Mouse (Mus musculus): ENCODE data around the gene Ctsf. TPM values are rescaled to one million over a fixed set of nuclear protein-coding genes. Genes with fewer than 3 reads are reported as not detected.

The Ctsf gene
- polyA plus RNA-seq, 1 experiment from 2014 or later, result 49.4 TPM

GRCm38 (mm10) chr19:4896780-4897520, 42.0 kb downstream of the Ctsf start:
- TF ChIP-seq CTCF (IDR thresholded peaks at IDR 0.05; ENCODE audit: low read depth) (no peak), EP300 (IDR thresholded peaks at IDR 0.05; ENCODE audit: low read depth) (no peak)
- no peak overlapping the region for H3K27ac ChIP-seq (ENCODE audit: low read depth)
- H3K9ac ChIP-seq (replicated peaks), result no peak overlapping the region
- DNase-seq (no peak), ATAC-seq (no peak)
- peaks cover 2% of the 10 kb centered on the region; the same call in 1 of the 2 replicates for H3K4me1 ChIP-seq (ENCODE audit: insufficient read depth)
- H3K9me3 ChIP-seq (ENCODE audit: low read length), result no peaks in the 10 kb centered on the region
- no peak overlapping the region for H3K4me3 ChIP-seq (ENCODE audit: low read depth, low read length)
- whole genome bisulfite sequencing (ENCODE audit: insufficient replicate concordance), result 70% methylated on average over 21 of the region's 21 CpGs
- no peaks in the 10 kb centered on the region for H3K27me3 ChIP-seq (ENCODE audit: insufficient read depth, low read length)
- no peaks in the 10 kb centered on the region for H3K36me3 ChIP-seq (replicated peaks; ENCODE audit: insufficient read depth, low read length)
- no peak overlapping the region for H3K4me2 ChIP-seq (ENCODE audit: low read depth, low read length)

DNA sequence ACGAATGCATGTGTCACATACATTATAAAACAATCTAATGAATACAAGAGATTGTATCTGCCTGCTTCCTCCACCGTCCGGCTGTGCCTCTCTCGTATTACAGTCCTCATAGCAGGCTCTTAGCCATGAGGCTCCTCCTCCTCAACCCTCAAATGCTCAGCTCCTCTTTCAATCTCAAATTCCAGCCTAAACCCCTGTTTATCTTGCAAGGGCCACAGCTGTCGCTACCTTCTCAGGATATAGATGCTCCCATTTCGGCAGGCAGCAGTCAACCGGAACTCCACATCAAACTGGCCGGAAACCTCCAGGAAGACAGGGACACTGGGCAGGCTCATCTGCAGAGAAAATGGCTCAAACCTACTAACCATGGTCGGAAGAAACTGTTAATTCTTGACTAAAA, 44.0 kb downstream of the Ctsf start:
- H3K27ac ChIP-seq (ENCODE audit: low read depth), result no peak overlapping the region
- H3K4me2 ChIP-seq (ENCODE audit: low read depth, low read length), result no peak overlapping the region
- H3K9ac ChIP-seq (replicated peaks), result no peak overlapping the region
- no peaks in the 10 kb centered on the region for H3K4me1 ChIP-seq (ENCODE audit: insufficient read depth)
- no peak for ATAC-seq
- no peaks in the 10 kb centered on the region for H3K9me3 ChIP-seq (ENCODE audit: low read length)
- no peaks in the 10 kb centered on the region for H3K36me3 ChIP-seq (replicated peaks; ENCODE audit: insufficient read depth, low read length)
- DNase-seq, result no peak
- H3K27me3 ChIP-seq (ENCODE audit: insufficient read depth, low read length), result no peaks in the 10 kb centered on the region
- TF ChIP-seq CTCF (IDR thresholded peaks at IDR 0.05; ENCODE audit: low read depth) (no peak), EP300 (IDR thresholded peaks at IDR 0.05; ENCODE audit: low read depth) (no peak)
- H3K4me3 ChIP-seq (ENCODE audit: low read depth, low read length), result no peak overlapping the region
- 73% methylated on average over 9 of the region's 9 CpGs for WGBS (ENCODE audit: insufficient replicate concordance)

- no peaks in the 10 kb centered on the region for H3K9me3 ChIP-seq (ENCODE audit: low read length)
- no peak for DNase-seq
- no peak overlapping the region for H3K4me3 ChIP-seq (ENCODE audit: low read depth, low read length)
- no peak overlapping the region for H3K4me2 ChIP-seq (ENCODE audit: low read depth, low read length)
- H3K27ac ChIP-seq (ENCODE audit: low read depth), result no peak overlapping the region
- no peaks in the 10 kb centered on the region for H3K27me3 ChIP-seq (ENCODE audit: insufficient read depth, low read length)
- TF ChIP-seq EP300 (IDR thresholded peaks at IDR 0.05; ENCODE audit: low read depth) (no peak), CTCF (IDR thresholded peaks at IDR 0.05; ENCODE audit: low read depth) (no peak)
- H3K36me3 ChIP-seq (replicated peaks; ENCODE audit: insufficient read depth, low read length), result no peaks in the 10 kb centered on the region
- no peak for ATAC-seq
- no peak overlapping the region for H3K9ac ChIP-seq (replicated peaks)
- 51% methylated on average over 3 of the region's 3 CpGs for WGBS (ENCODE audit: insufficient replicate concordance)
- H3K4me1 ChIP-seq (ENCODE audit: insufficient read depth), result no peaks in the 10 kb centered on the region
Measured at GRCm38 (mm10) chr19:4899888-4900287, 45.0 kb downstream of the Ctsf start.

GRCm38 (mm10) chr19:4905979-4906794, 51.3 kb downstream of the Ctsf start, which contains the start of gene Bbs1:
Gene Bbs1, minus strand, starts transcription at chr19:4906628.
- Histone ChIP-seq H3K27me3 (ENCODE audit: insufficient read depth, low read length) (no peaks in the 10 kb centered on the region), H3K9me3 (ENCODE audit: low read length) (no peaks in the 10 kb centered on the region), H3K9ac (replicated peaks) (peak within 1 kb of the TSS; percentile 63), H3K36me3 (replicated peaks; ENCODE audit: insufficient read depth, low read length) (peaks cover 25% of the 10 kb centered on the region; the same call in 1 of the 2 replicates), H3K4me1 (ENCODE audit: insufficient read depth) (peaks cover 7% of the 10 kb centered on the region), H3K27ac (ENCODE audit: low read depth) (no peak within 1 kb of the TSS), H3K4me2 (ENCODE audit: low read depth, low read length) (peak within 1 kb of the TSS; percentile 93), H3K4me3 (ENCODE audit: low read depth, low read length) (peak within 1 kb of the TSS; percentile 74)
- WGBS (ENCODE audit: insufficient replicate concordance), result 10% methylated on average over 31 of the region's 31 CpGs
- peak; percentile 77 for ATAC-seq
- TF ChIP-seq CTCF (IDR thresholded peaks at IDR 0.05; ENCODE audit: low read depth) (no peak), EP300 (IDR thresholded peaks at IDR 0.05; ENCODE audit: low read depth) (no peak)
- peak; percentile 86 for DNase-seq

- Histone ChIP-seq H3K27me3 (ENCODE audit: insufficient read depth, low read length) (no peaks in the 10 kb centered on the region), H3K9ac (replicated peaks) (no peak overlapping the region), H3K4me1 (ENCODE audit: insufficient read depth) (peaks cover 7% of the 10 kb centered on the region), H3K27ac (ENCODE audit: low read depth) (no peak overlapping the region), H3K4me2 (ENCODE audit: low read depth, low read length) (no peak overlapping the region), H3K4me3 (ENCODE audit: low read depth, low read length) (no peak overlapping the region), H3K9me3 (ENCODE audit: low read length) (no peaks in the 10 kb centered on the region), H3K36me3 (replicated peaks; ENCODE audit: insufficient read depth, low read length) (peaks cover 33% of the 10 kb centered on the region)
- ATAC-seq (no peak), DNase-seq (peak; percentile 65)
- WGBS (ENCODE audit: insufficient replicate concordance), result 84% methylated on average over 4 of the region's 4 CpGs
- TF ChIP-seq EP300 (IDR thresholded peaks at IDR 0.05; ENCODE audit: low read depth) (no peak), CTCF (IDR thresholded peaks at IDR 0.05; ENCODE audit: low read depth) (peak; percentile 85)
Measured at GRCm38 (mm10) chr19:4908107-4908506, 53.2 kb downstream of the Ctsf start.

- H3K4me2 ChIP-seq (ENCODE audit: low read depth, low read length), result no peak overlapping the region
- no peak overlapping the region for H3K4me3 ChIP-seq (ENCODE audit: low read depth, low read length)
- H3K9me3 ChIP-seq (ENCODE audit: low read length), result no peaks in the 10 kb centered on the region
- H3K27ac ChIP-seq (ENCODE audit: low read depth), result no peak overlapping the region
- no peak overlapping the region for H3K9ac ChIP-seq (replicated peaks)
- no peaks in the 10 kb centered on the region for H3K27me3 ChIP-seq (ENCODE audit: insufficient read depth, low read length)
- WGBS (ENCODE audit: insufficient replicate concordance), result 82% methylated on average over 7 of the region's 7 CpGs
- H3K4me1 ChIP-seq (ENCODE audit: insufficient read depth), result peaks cover 7% of the 10 kb centered on the region
- DNase-seq (no peak), ATAC-seq (no peak)
- peaks cover 46% of the 10 kb centered on the region for H3K36me3 ChIP-seq (replicated peaks; ENCODE audit: insufficient read depth, low read length)
- no peak for TF ChIP-seq EP300 (IDR thresholded peaks at IDR 0.05; ENCODE audit: low read depth)
- TF ChIP-seq CTCF (IDR thresholded peaks at IDR 0.05; ENCODE audit: low read depth), result no peak
Measured at GRCm38 (mm10) chr19:4909376-4909775, 54.4 kb downstream of the Ctsf start.

Other genes with a start within 250 kb of the Ctsf start
- gene Lrfn4, start 239.5 kb upstream of the Ctsf start, polyA plus RNA-seq (2015; fragmentation: Nextera tagmentation; extraction: Ambion mirVana), result 0.15 and 0.21 TPM in 2 replicates
- 16.6 and 17.3 TPM in 2 replicates for gene Rce1, start 229.5 kb upstream of the Ctsf start, polyA plus RNA-seq (2015; fragmentation: Nextera tagmentation; extraction: Ambion mirVana)
- 0.21 and 0.33 TPM in 2 replicates for gene Gm960, start 156.5 kb upstream of the Ctsf start, polyA plus RNA-seq (2015; fragmentation: Nextera tagmentation; extraction: Ambion mirVana)
- 0.59 and 0.72 TPM in 2 replicates for gene Sptbn2, start 144.0 kb upstream of the Ctsf start, polyA plus RNA-seq (2015; fragmentation: Nextera tagmentation; extraction: Ambion mirVana)
- 14.1 TPM in 2 replicates for gene Rbm4b, start 98.6 kb upstream of the Ctsf start, polyA plus RNA-seq (2015; fragmentation: Nextera tagmentation; extraction: Ambion mirVana)
- gene Rbm4, start 61.2 kb upstream of the Ctsf start, polyA plus RNA-seq (2015; fragmentation: Nextera tagmentation; extraction: Ambion mirVana), result 15.2 and 17.3 TPM in 2 replicates
- gene Gm21992, start 43.5 kb upstream of the Ctsf start, polyA plus RNA-seq (2015; fragmentation: Nextera tagmentation; extraction: Ambion mirVana), result 8.2 and 13.1 TPM in 2 replicates
- gene Rbm14, start 43.5 kb upstream of the Ctsf start, polyA plus RNA-seq (2015; fragmentation: Nextera tagmentation; extraction: Ambion mirVana), result 14.6 and 16.4 TPM in 2 replicates
- 144 and 154 TPM in 2 replicates for gene Ccs, start 15.8 kb upstream of the Ctsf start, polyA plus RNA-seq (2015; fragmentation: Nextera tagmentation; extraction: Ambion mirVana)
- not detected in 2 replicates for gene Ccdc87, start 15.8 kb upstream of the Ctsf start, polyA plus RNA-seq (2015; fragmentation: Nextera tagmentation; extraction: Ambion mirVana)
- 0.20 and 5.1 TPM in 2 replicates for gene Actn3, start 22.8 kb downstream of the Ctsf start, polyA plus RNA-seq (2015; fragmentation: Nextera tagmentation; extraction: Ambion mirVana)
- gene Zdhhc24, start 23.5 kb downstream of the Ctsf start, polyA plus RNA-seq (2015; fragmentation: Nextera tagmentation; extraction: Ambion mirVana), result 4.3 and 5.4 TPM in 2 replicates
- gene Bbs1, start 51.5 kb downstream of the Ctsf start, polyA plus RNA-seq (2015; fragmentation: Nextera tagmentation; extraction: Ambion mirVana), result 0.46 and 0.66 TPM in 2 replicates
- gene Dpp3, start 73.2 kb downstream of the Ctsf start, polyA plus RNA-seq (2015; fragmentation: Nextera tagmentation; extraction: Ambion mirVana), result 28.9 and 30.6 TPM in 2 replicates
- 0.26 and 0.28 TPM in 2 replicates for gene Peli3, start 88.0 kb downstream of the Ctsf start, polyA plus RNA-seq (2015; fragmentation: Nextera tagmentation; extraction: Ambion mirVana)
- gene Mrpl11, start 107.0 kb downstream of the Ctsf start, polyA plus RNA-seq (2015; fragmentation: Nextera tagmentation; extraction: Ambion mirVana), result 45.4 and 48.9 TPM in 2 replicates
- gene Npas4, start 135.2 kb downstream of the Ctsf start, polyA plus RNA-seq (2015; fragmentation: Nextera tagmentation; extraction: Ambion mirVana), result not detected in 2 replicates
- 0.87 and 1.0 TPM in 2 replicates for gene Slc29a2, start 168.7 kb downstream of the Ctsf start, polyA plus RNA-seq (2015; fragmentation: Nextera tagmentation; extraction: Ambion mirVana)
- gene B4gat1, start 183.7 kb downstream of the Ctsf start, polyA plus RNA-seq (2015; fragmentation: Nextera tagmentation; extraction: Ambion mirVana), result 11.7 and 12.4 TPM in 2 replicates
- gene AC124502.3, start 183.8 kb downstream of the Ctsf start, polyA plus RNA-seq (2015; fragmentation: Nextera tagmentation; extraction: Ambion mirVana), result 0.19 and 0.31 TPM in 2 replicates
- 20.7 and 22.6 TPM in 2 replicates for gene Brms1, start 186.2 kb downstream of the Ctsf start, polyA plus RNA-seq (2015; fragmentation: Nextera tagmentation; extraction: Ambion mirVana)
- gene Rin1, start 195.4 kb downstream of the Ctsf start, polyA plus RNA-seq (2015; fragmentation: Nextera tagmentation; extraction: Ambion mirVana), result 0.21 and 0.36 TPM in 2 replicates
- 2.0 and 2.4 TPM in 2 replicates for gene Cd248, start 212.9 kb downstream of the Ctsf start, polyA plus RNA-seq (2015; fragmentation: Nextera tagmentation; extraction: Ambion mirVana)
- gene Tmem151a, start 230.4 kb downstream of the Ctsf start, polyA plus RNA-seq (2015; fragmentation: Nextera tagmentation; extraction: Ambion mirVana), result 0.79 and 0.96 TPM in 2 replicates
- 84.0 and 87.5 TPM in 2 replicates for gene Yif1a, start 233.4 kb downstream of the Ctsf start, polyA plus RNA-seq (2015; fragmentation: Nextera tagmentation; extraction: Ambion mirVana)
- gene Cnih2, start 243.4 kb downstream of the Ctsf start, polyA plus RNA-seq (2015; fragmentation: Nextera tagmentation; extraction: Ambion mirVana), result 0.15 and 0.18 TPM in 2 replicates

Measured in liver, postnatal 0 days (tissue).